In the genomic region with DNA sequence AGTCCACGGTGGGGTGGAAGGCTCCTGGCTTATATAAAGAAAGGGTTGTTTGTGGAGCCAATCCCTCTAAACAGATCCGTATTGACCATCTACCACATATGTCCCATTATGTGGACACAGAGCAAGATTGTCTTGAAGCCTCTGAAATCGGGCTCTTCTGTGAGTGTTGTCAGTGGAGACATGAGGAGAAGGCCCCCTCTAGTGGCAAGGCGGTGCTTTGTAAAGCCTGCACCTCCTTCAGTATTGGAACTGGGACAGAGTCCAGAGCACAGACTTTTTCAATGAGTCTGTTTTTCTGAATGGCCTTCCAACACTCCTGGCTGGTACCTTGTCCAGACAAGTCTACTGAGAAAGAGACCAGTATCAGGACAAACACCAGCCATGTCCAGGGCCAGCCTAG, we compare ENCODE assay signal across 10 mouse cellular contexts. TPM values are rescaled to one million over a fixed set of nuclear protein-coding genes. Genes with fewer than 3 reads are reported as not detected.
DNase-seq lines count a peak whose midpoint lies in the region; ATAC-seq and TF ChIP-seq lines count a peak whose summit lies in the region.
"Had no signal": no experiment of that assay in that cellular context is flagged by ENCODE, and none has a peak within 500 bp of the region (broad histone marks: within the 10 kb centered on the region; RNA-seq: fewer than 3 reads in every experiment).

No protein-coding gene starts in this region.

- peak; percentile 24 for DNase-seq in ovary, postnatal 14 days (ENCODE audit: low spot score)
- no peak for DNase-seq in ovary, adult 18-20 months (ENCODE audit: low spot score)
- peak; percentile 59 to 75 for DNase-seq in adrenal gland, postnatal 36 days
- DNase-seq in fibroblast of lung, adult 2 months (ENCODE audit: low read depth), result peak; percentile 36
- DNase-seq in hindbrain, postnatal 0 days (ENCODE audit: low spot score), result peak; percentile 90
- DNase-seq in left cerebral cortex, postnatal 25 days (ENCODE audit: low spot score in 2 of 2), result peak; percentile 63 to 83
- DNase-seq in neural tube, embryonic 11.5 days (ENCODE audit: low spot score), result peak; percentile 75

- H3K27ac ChIP-seq in hindbrain, postnatal 0 days, result no peak overlapping the region
- no peak overlapping the region for H3K27ac ChIP-seq in neural tube, embryonic 11.5 days (ENCODE audit: low read depth, low read length)
- H3K27ac ChIP-seq: embryonic facial prominence, embryonic 12.5 days had no signal

- 11% methylated on average over 4 of the region's 4 CpGs for WGBS in hindbrain, postnatal 0 days
- WGBS in neural tube, embryonic 11.5 days, result 9% methylated on average over 4 of the region's 4 CpGs

- H3K36me3 ChIP-seq in hindbrain, postnatal 0 days (ENCODE audit: insufficient read depth, low read length), result no peaks in the 10 kb centered on the region
- no peaks in the 10 kb centered on the region for H3K36me3 ChIP-seq in neural tube, embryonic 11.5 days (ENCODE audit: control insufficient read depth, insufficient read depth, low read length)
- H3K36me3 ChIP-seq: embryonic facial prominence, embryonic 12.5 days had no signal

- peak; percentile 83 for ATAC-seq in hindbrain, postnatal 0 days
- ATAC-seq in neural tube, embryonic 11.5 days (ENCODE audit: insufficient read depth, low FRiP score, low TSS enrichment), result peak; percentile 41; the same call in 1 of the 2 replicates
- ATAC-seq in inflammation-experienced regulatory T-cells, adult 6 months, result no peak

- TF ChIP-seq CTCF in hindbrain, postnatal 0 days (IDR thresholded peaks at IDR 0.05; ENCODE audit: low read depth), result peak; percentile 91

- intact Hi-C loops in left cerebral cortex, postnatal 25 days (cut with DNase I), result loop anchor here (2.0 to 5.0 kb wide), 2 partner anchors 161 to 244 kb away; no protein-coding TSS in a partner anchor

- H3K9me3 ChIP-seq in hindbrain, postnatal 0 days (ENCODE audit: low read length), result no peaks in the 10 kb centered on the region
- no peaks in the 10 kb centered on the region for H3K9me3 ChIP-seq in neural tube, embryonic 11.5 days (ENCODE audit: control insufficient read depth, low read length)
- H3K9me3 ChIP-seq: embryonic facial prominence, embryonic 12.5 days had no signal

- H3K9ac ChIP-seq in hindbrain, postnatal 0 days (replicated peaks; ENCODE audit: low read length), result no peak overlapping the region
- H3K9ac ChIP-seq in neural tube, embryonic 11.5 days (ENCODE audit: low read length), result no peak overlapping the region
- H3K9ac ChIP-seq: embryonic facial prominence, embryonic 12.5 days had no signal

- H3K4me1 ChIP-seq in hindbrain, postnatal 0 days (ENCODE audit: insufficient read depth, low read length), result no peaks in the 10 kb centered on the region
- no peaks in the 10 kb centered on the region for H3K4me1 ChIP-seq in neural tube, embryonic 11.5 days (ENCODE audit: control insufficient read depth, insufficient read depth, low read length)
- H3K4me1 ChIP-seq: embryonic facial prominence, embryonic 12.5 days had no signal

- H3K4me3 ChIP-seq in hindbrain, postnatal 0 days (ENCODE audit: low read length), result no peak overlapping the region
- no peak overlapping the region for H3K4me3 ChIP-seq in neural tube, embryonic 11.5 days (ENCODE audit: low read depth, low read length)
- H3K4me3 ChIP-seq: embryonic facial prominence, embryonic 12.5 days; myocyte had no signal

- H3K27me3 ChIP-seq in hindbrain, postnatal 0 days (ENCODE audit: insufficient read depth, low read length), result no peaks in the 10 kb centered on the region
- H3K27me3 ChIP-seq in neural tube, embryonic 11.5 days (ENCODE audit: control insufficient read depth, insufficient read depth, low read length), result no peaks in the 10 kb centered on the region

- H3K4me2 ChIP-seq in hindbrain, postnatal 0 days (ENCODE audit: low read depth, low read length), result no peak overlapping the region
- no peak overlapping the region for H3K4me2 ChIP-seq in neural tube, embryonic 11.5 days (ENCODE audit: low read depth)
- H3K4me2 ChIP-seq: embryonic facial prominence, embryonic 12.5 days had no signal

RNA-seq across cellular contexts. Expression of a gene that starts 7.2 kb away (rescaled TPM):
- total RNA-seq in adrenal gland, postnatal 36 days (2021), result not detected
- total RNA-seq in hindbrain, postnatal 0 days (2014; rRNA removed), result 3.5 and 4.4 TPM in 2 replicates
- 1.5 and 2.4 TPM in 2 replicates for polyA plus RNA-seq in hindbrain, postnatal 0 days (2015; fragmentation: Nextera tagmentation; extraction: Ambion mirVana)
- total RNA-seq in left cerebral cortex, postnatal 25 days (2021), result 1 to 10 TPM in 1 of 2 experiments, under 1 TPM in 1; 0.76 to 3.1 TPM
- 2.6 and 4.2 TPM in 2 replicates for polyA plus RNA-seq in neural tube, embryonic 11.5 days (2014; fragmentation: Nextera tagmentation; extraction: Ambion mirVana)
- polyA plus RNA-seq in inflammation-experienced regulatory T-cells, adult 6 months (2017; shearing (Covaris generic)), result not detected
- polyA plus RNA-seq: embryonic facial prominence, embryonic 12.5 days; myocyte had no signal

RNA-seq across cellular contexts. Expression of a gene that starts 8.3 kb away (rescaled TPM):
- total RNA-seq in adrenal gland, postnatal 36 days (2021), result not detected
- total RNA-seq in hindbrain, postnatal 0 days (2014; rRNA removed), result 30.8 and 32.2 TPM in 2 replicates
- polyA plus RNA-seq in hindbrain, postnatal 0 days (2015; fragmentation: Nextera tagmentation; extraction: Ambion mirVana), result 22.3 and 23.8 TPM in 2 replicates
- total RNA-seq in left cerebral cortex, postnatal 25 days (2021), result 1 to 10 TPM in 1 of 2 experiments, under 1 TPM in 1; 0.57 to 2.7 TPM
- 20.3 and 27.9 TPM in 2 replicates for polyA plus RNA-seq in neural tube, embryonic 11.5 days (2014; fragmentation: Nextera tagmentation; extraction: Ambion mirVana)
- not detected for polyA plus RNA-seq in inflammation-experienced regulatory T-cells, adult 6 months (2017; shearing (Covaris generic))
- polyA plus RNA-seq: myocyte had no signal

RNA-seq across cellular contexts. Expression of a gene that starts 40.3 kb away (rescaled TPM):
- 10 to 100 TPM; 11.8 to 18.6 TPM for total RNA-seq in adrenal gland, postnatal 36 days (2021)
- 10.3 and 12.2 TPM in 2 replicates for total RNA-seq in hindbrain, postnatal 0 days (2014; rRNA removed)
- polyA plus RNA-seq in hindbrain, postnatal 0 days (2015; fragmentation: Nextera tagmentation; extraction: Ambion mirVana), result 18.3 and 18.8 TPM in 2 replicates
- 10 to 100 TPM; 20.1 to 23.4 TPM for total RNA-seq in left cerebral cortex, postnatal 25 days (2021)
- 24.2 and 25.7 TPM in 2 replicates for polyA plus RNA-seq in neural tube, embryonic 11.5 days (2014; fragmentation: Nextera tagmentation; extraction: Ambion mirVana)
- polyA plus RNA-seq in inflammation-experienced regulatory T-cells, adult 6 months (2017; shearing (Covaris generic)), result 1 to 10 TPM; 4.3 to 8.8 (median 5.5) TPM
